Mouse (Mus musculus): ENCODE data around the gene Cdc25b.
A peak's percentile ranks its signal among the peaks of the same experiment; 100 is the strongest.
"Not testable (repeated sequence)": the region's sequence is repeated elsewhere in the genome, so short reads cannot be mapped to it uniquely, and the experiment has no call there.

Cdc25b gene

GRCm38 (mm10) chr2:131196606-131197316, 10.0 kb downstream of the Cdc25b start:
- DNase-seq (ENCODE audit: low spot score): no peak

- no peak for DNase-seq (ENCODE audit: low spot score)
These were observed 14.0 kb downstream of the Cdc25b start for GRCm38 (mm10) chr2:131200710-131201109.

GRCm38 (mm10) chr2:131201262-131201661, 14.5 kb downstream of the Cdc25b start:
- DNase-seq (ENCODE audit: low spot score): no peak

GRCm38 (mm10) chr2:131203816-131204409, 17.2 kb downstream of the Cdc25b start:
- peak; percentile 19 for DNase-seq (ENCODE audit: low spot score)

GRCm38 (mm10) chr2:131204410-131204981, 17.7 kb downstream of the Cdc25b start:
- DNase-seq (ENCODE audit: low spot score): peak; percentile 92

- no peak for DNase-seq (ENCODE audit: low spot score)
These were observed 18.9 kb downstream of the Cdc25b start for GRCm38 (mm10) chr2:131205521-131206182.

GRCm38 (mm10) chr2:131206778-131207177, 20.0 kb downstream of the Cdc25b start, which contains the start of gene Ap5s1:
Gene Ap5s1, plus strand, starts transcription at chr2:131207078.
- DNase-seq (ENCODE audit: low spot score): no peak

GRCm38 (mm10) chr2:131208356-131208755, 21.6 kb downstream of the Cdc25b start:
- no peak for DNase-seq (ENCODE audit: low spot score)

GRCm38 (mm10) chr2:131209125-131209795, 22.5 kb downstream of the Cdc25b start:
- no peak for DNase-seq (ENCODE audit: low spot score)

- DNase-seq (ENCODE audit: low spot score): peak; percentile 92
These were observed 23.4 kb downstream of the Cdc25b start for GRCm38 (mm10) chr2:131209969-131210792.

- DNase-seq (ENCODE audit: low spot score): no peak
These were observed 24.4 kb downstream of the Cdc25b start for GRCm38 (mm10) chr2:131211026-131211615.

- no peak for DNase-seq (ENCODE audit: low spot score)
These were observed 27.0 kb downstream of the Cdc25b start for GRCm38 (mm10) chr2:131213773-131214172.

- no peak for DNase-seq (ENCODE audit: low spot score)
These were observed 29.5 kb downstream of the Cdc25b start for GRCm38 (mm10) chr2:131215941-131216858.

GRCm38 (mm10) chr2:131220030-131220429, 33.3 kb downstream of the Cdc25b start:
- no peak for DNase-seq (ENCODE audit: low spot score)

GRCm38 (mm10) chr2:131221853-131222515, 35.2 kb downstream of the Cdc25b start:
- DNase-seq (ENCODE audit: low spot score): no peak

GRCm38 (mm10) chr2:131222562-131222961, 35.8 kb downstream of the Cdc25b start:
- DNase-seq (ENCODE audit: low spot score): no peak

GRCm38 (mm10) chr2:131223569-131223968, 36.8 kb downstream of the Cdc25b start:
- DNase-seq (ENCODE audit: low spot score): no peak

GRCm38 (mm10) chr2:131225178-131225577, 38.4 kb downstream of the Cdc25b start:
- DNase-seq (ENCODE audit: low spot score): no peak

GRCm38 (mm10) chr2:131226669-131227068, 39.9 kb downstream of the Cdc25b start:
- DNase-seq (ENCODE audit: low spot score): not testable (repeated sequence)

Measured in urinary bladder, postnatal 25 days (tissue).